Mouse (Mus musculus) frontal cortex, postnatal 14 days (tissue): Measurements from ENCODE around the gene Prkca.

Experiments
- DNase-seq, 2 experiments: peaks; one replicate each; pipeline ENCODE4 v3.0.0; 2022; ENCODE audit warnings: low spot score in 2 of 2

Prkca gene

GRCm38 (mm10) chr11:108260775-108261517 lies 82.8 kb downstream of the Prkca start:
- DNase-seq: no peak

GRCm38 (mm10) chr11:108259391-108259790 lies 84.3 kb downstream of the Prkca start:
- DNase-seq: no peak

- no peak for DNase-seq
Observed at GRCm38 (mm10) chr11:108258811-108259266, 84.9 kb downstream of the Prkca start.

- DNase-seq: no peak
Observed at GRCm38 (mm10) chr11:108257921-108258320, 85.8 kb downstream of the Prkca start.

GRCm38 (mm10) chr11:108254681-108255080 lies 89.0 kb downstream of the Prkca start:
- DNase-seq: no peak

- DNase-seq: no peak
Observed at GRCm38 (mm10) chr11:108251924-108252775, 91.6 kb downstream of the Prkca start.

- no peak for DNase-seq
Observed at GRCm38 (mm10) chr11:108250829-108251637, 92.7 kb downstream of the Prkca start.

GRCm38 (mm10) chr11:108250146-108250635 lies 93.5 kb downstream of the Prkca start:
- DNase-seq: no peak

GRCm38 (mm10) chr11:108249487-108249886 lies 94.2 kb downstream of the Prkca start:
- DNase-seq: no peak

- DNase-seq: no peak
Observed at GRCm38 (mm10) chr11:108249047-108249403, 94.7 kb downstream of the Prkca start.

- no peak for DNase-seq
Observed at GRCm38 (mm10) chr11:108248218-108249046, 95.3 kb downstream of the Prkca start.

- no peak for DNase-seq
Observed at GRCm38 (mm10) chr11:108247121-108247863, 96.4 kb downstream of the Prkca start.

GRCm38 (mm10) chr11:108246267-108246702 lies 97.4 kb downstream of the Prkca start:
- no peak for DNase-seq

GRCm38 (mm10) chr11:108244241-108244640 lies 99.5 kb downstream of the Prkca start:
- no peak for DNase-seq

- no peak for DNase-seq
Observed at GRCm38 (mm10) chr11:108243633-108244032, 100.1 kb downstream of the Prkca start.

- DNase-seq: no peak
Observed at GRCm38 (mm10) chr11:108240924-108241498, 102.7 kb downstream of the Prkca start.

- no peak for DNase-seq
Observed at GRCm38 (mm10) chr11:108239173-108239572, 104.6 kb downstream of the Prkca start.

GRCm38 (mm10) chr11:108236754-108237428 lies 106.8 kb downstream of the Prkca start:
- no peak for DNase-seq

GRCm38 (mm10) chr11:108236195-108236594 lies 107.5 kb downstream of the Prkca start:
- DNase-seq: no peak
